Mouse (Mus musculus): ENCODE data around the gene Ttll1. TPM values are rescaled to one million over a fixed set of nuclear protein-coding genes. Genes with fewer than 3 reads are reported as not detected.

Gene Ttll1
- total and polyA plus RNA-seq, 2 experiments from 2014 or later, result 10.7 to 25.7 TPM

GRCm38 (mm10) chr15:83434692-83435091 lies 76.0 kb downstream of the Ttll1 start:
- H3K27me3 ChIP-seq (ENCODE audit: control insufficient read depth, insufficient read depth, low read length), result no peaks in the 10 kb centered on the region
- 66% methylated on average over 4 of the region's 4 CpGs for WGBS
- no peak overlapping the region for H3K4me3 ChIP-seq (ENCODE audit: low read depth, low read length)
- no peak for DNase-seq (ENCODE audit: low spot score)
- H3K4me1 ChIP-seq (ENCODE audit: control insufficient read depth, insufficient read depth), result peaks cover 49% of the 10 kb centered on the region
- H3K36me3 ChIP-seq (replicated peaks; ENCODE audit: control insufficient read depth, insufficient read depth, low read length), result no peaks in the 10 kb centered on the region
- H3K9me3 ChIP-seq (replicated peaks; ENCODE audit: control insufficient read depth, low read length), result no peaks in the 10 kb centered on the region
- ATAC-seq (ENCODE audit: insufficient read depth, low read depth), result no peak
- 0 out of 2 replicates have a peak overlapping the region, but pooled peaks have one; percentile 4 for H3K27ac ChIP-seq (ENCODE audit: low read depth)
- no peak overlapping the region for H3K9ac ChIP-seq (replicated peaks; ENCODE audit: low read depth, low read length)
- TF ChIP-seq CTCF (IDR thresholded peaks at IDR 0.05; ENCODE audit: low read depth) (no peak), EP300 (IDR thresholded peaks at IDR 0.05; ENCODE audit: low read depth) (no peak)
- no peak overlapping the region for H3K4me2 ChIP-seq (ENCODE audit: low read depth, low read length)

Small RNA genes lying within 50 kb of the gene (microRNA-seq; reads per million reads assigned to microRNA genes)
- gene Gm24575, result not detected

Other genes with a start within 250 kb of the Ttll1 start
- 86.9 and 112 TPM in 2 replicates for gene Arfgap3, start 160.6 kb downstream of the Ttll1 start, total RNA-seq (2014; rRNA removed; ENCODE audit: low replicate concordance)
- 22.4 and 25.4 TPM in 2 replicates for gene Arfgap3, start 160.6 kb downstream of the Ttll1 start, polyA plus RNA-seq (2015; fragmentation: Nextera tagmentation; extraction: Ambion mirVana)
- 65.0 and 78.0 TPM in 2 replicates for gene Pacsin2, start 46.3 kb downstream of the Ttll1 start, total RNA-seq (2014; rRNA removed; ENCODE audit: low replicate concordance)
- gene Pacsin2, start 46.3 kb downstream of the Ttll1 start, polyA plus RNA-seq (2015; fragmentation: Nextera tagmentation; extraction: Ambion mirVana), result 53.0 and 63.3 TPM in 2 replicates
- gene Bik, start 16.0 kb upstream of the Ttll1 start, total RNA-seq (2014; rRNA removed; ENCODE audit: low replicate concordance), result 25.8 and 49.6 TPM in 2 replicates
- gene Bik, start 16.0 kb upstream of the Ttll1 start, polyA plus RNA-seq (2015; fragmentation: Nextera tagmentation; extraction: Ambion mirVana), result 33.8 and 37.7 TPM in 2 replicates
- gene Tspo, start 52.7 kb upstream of the Ttll1 start, total RNA-seq (2014; rRNA removed; ENCODE audit: low replicate concordance), result 264 and 335 TPM in 2 replicates
- 205 and 210 TPM in 2 replicates for gene Tspo, start 52.7 kb upstream of the Ttll1 start, polyA plus RNA-seq (2015; fragmentation: Nextera tagmentation; extraction: Ambion mirVana)
- gene Mcat, start 52.9 kb upstream of the Ttll1 start, total RNA-seq (2014; rRNA removed; ENCODE audit: low replicate concordance), result 66.6 and 87.2 TPM in 2 replicates
- 33.5 and 36.9 TPM in 2 replicates for gene Mcat, start 52.9 kb upstream of the Ttll1 start, polyA plus RNA-seq (2015; fragmentation: Nextera tagmentation; extraction: Ambion mirVana)
- 14.7 and 15.9 TPM in 2 replicates for gene Ttll12, start 84.3 kb upstream of the Ttll1 start, total RNA-seq (2014; rRNA removed; ENCODE audit: low replicate concordance)
- gene Ttll12, start 84.3 kb upstream of the Ttll1 start, polyA plus RNA-seq (2015; fragmentation: Nextera tagmentation; extraction: Ambion mirVana), result 7.8 and 8.6 TPM in 2 replicates
- gene Scube1, start 214.1 kb upstream of the Ttll1 start, total RNA-seq (2014; rRNA removed; ENCODE audit: low replicate concordance), result 1.3 and 4.3 TPM in 2 replicates
- gene Scube1, start 214.1 kb upstream of the Ttll1 start, polyA plus RNA-seq (2015; fragmentation: Nextera tagmentation; extraction: Ambion mirVana), result 1.6 and 1.9 TPM in 2 replicates

Data from heart, postnatal 0 days (tissue).